Mouse (Mus musculus) testis, adult 2 months (tissue): ENCODE measurements around the gene Gm38392.

ENCODE experiments used
- CTCF ChIP-seq: fragments of 200-500 bp; IDR thresholded peaks from 2 replicates; pipeline ENCODE4 v1.5.1; 2012; ENCODE audit warnings: low read depth, mild to moderate bottlenecking, inconsistent platforms, low read length, moderate library complexity; ENCODE audit not compliant: control insufficient read depth, insufficient read depth, insufficient replicate concordance
- POLR2A ChIP-seq: fragments of 200-500 bp; IDR thresholded peaks from 2 replicates; pipeline ENCODE4 v1.6.1; 2012; ENCODE audit warnings: low read depth, mild to moderate bottlenecking, inconsistent platforms, low read length, moderate library complexity; ENCODE audit not compliant: control insufficient read depth

- TF ChIP-seq CTCF (no peak), POLR2A (no peak)
Measured at GRCm38 (mm10) chr3:88280035-88280434, 7.0 kb downstream of the Gm38392 start.
